Mouse (Mus musculus): ENCODE results near the gene Sec11a.

GRCm38 (mm10) chr7:80918982-80919646, 28.5 kb downstream of the Sec11a start:
- TF ChIP-seq CTCF (conservative IDR thresholded peaks at IDR 0.05; ENCODE audit: low read length), result no peak
- TF ChIP-seq POU5F1 (IDR thresholded peaks at IDR 0.05; ENCODE audit: borderline replicate concordance, low read length), result no peak

Measured in E14TG2a.4 (cell line).